Mouse (Mus musculus) embryo, embryonic 11.5 days (tissue): ENCODE data around the gene Tmem87b.

Experiments
- DNase-seq: peaks from one replicate; pipeline ENCODE4 v3.0.0-alpha.2; 2012; ENCODE audit warnings: low read depth, low spot score

Gene Tmem87b

GRCm38 (mm10) chr2:128817786-128818681 lies at the start of gene Tmem87b:
Gene Tmem87b (plus strand): TSS chr2:128818118.
- peak; percentile 90 for DNase-seq

GRCm38 (mm10) chr2:128768545-128769247 lies 49.2 kb upstream of the Tmem87b start:
- no peak for DNase-seq

GRCm38 (mm10) chr2:128770557-128770956 lies 47.4 kb upstream of the Tmem87b start:
- DNase-seq: no peak

GRCm38 (mm10) chr2:128771048-128771447 lies 46.9 kb upstream of the Tmem87b start:
- DNase-seq: no peak

GRCm38 (mm10) chr2:128771750-128772338 lies 46.1 kb upstream of the Tmem87b start:
- DNase-seq: no peak

GRCm38 (mm10) chr2:128782231-128782630 lies 35.7 kb upstream of the Tmem87b start:
- DNase-seq: no peak

GRCm38 (mm10) chr2:128783660-128784345 lies 34.1 kb upstream of the Tmem87b start:
- peak; percentile 11 for DNase-seq

GRCm38 (mm10) chr2:128784814-128785213 lies 33.1 kb upstream of the Tmem87b start:
- no peak for DNase-seq

- no peak for DNase-seq
Measured at GRCm38 (mm10) chr2:128786341-128786740, 31.6 kb upstream of the Tmem87b start.

- no peak for DNase-seq
Measured at GRCm38 (mm10) chr2:128786795-128787194, 31.1 kb upstream of the Tmem87b start.

- no peak for DNase-seq
Measured at GRCm38 (mm10) chr2:128787805-128788204, 30.1 kb upstream of the Tmem87b start.

GRCm38 (mm10) chr2:128790875-128791614 lies 26.9 kb upstream of the Tmem87b start:
- DNase-seq: no peak

- no peak for DNase-seq
Measured at GRCm38 (mm10) chr2:128793958-128794357, 24.0 kb upstream of the Tmem87b start.

GRCm38 (mm10) chr2:128796463-128796862 lies 21.5 kb upstream of the Tmem87b start:
- DNase-seq: no peak

GRCm38 (mm10) chr2:128803441-128803840 lies 14.5 kb upstream of the Tmem87b start:
- no peak for DNase-seq

- no peak for DNase-seq
Measured at GRCm38 (mm10) chr2:128805341-128805740, 12.6 kb upstream of the Tmem87b start.

GRCm38 (mm10) chr2:128806561-128806960 lies 11.4 kb upstream of the Tmem87b start:
- DNase-seq: no peak

- no peak for DNase-seq
Measured at GRCm38 (mm10) chr2:128812761-128813160, 5.2 kb upstream of the Tmem87b start.

GRCm38 (mm10) chr2:128816311-128816710 lies 1.6 kb upstream of the Tmem87b start:
- DNase-seq: no peak

- no peak for DNase-seq
Measured at GRCm38 (mm10) chr2:128816916-128817315, 1.0 kb upstream of the Tmem87b start.

- peak; percentile 59 for DNase-seq
Measured at GRCm38 (mm10) chr2:128817387-128817785, 532 bp upstream of the Tmem87b start.
